ENCODE assay signal across 26 mouse cellular contexts in the genomic region with DNA sequence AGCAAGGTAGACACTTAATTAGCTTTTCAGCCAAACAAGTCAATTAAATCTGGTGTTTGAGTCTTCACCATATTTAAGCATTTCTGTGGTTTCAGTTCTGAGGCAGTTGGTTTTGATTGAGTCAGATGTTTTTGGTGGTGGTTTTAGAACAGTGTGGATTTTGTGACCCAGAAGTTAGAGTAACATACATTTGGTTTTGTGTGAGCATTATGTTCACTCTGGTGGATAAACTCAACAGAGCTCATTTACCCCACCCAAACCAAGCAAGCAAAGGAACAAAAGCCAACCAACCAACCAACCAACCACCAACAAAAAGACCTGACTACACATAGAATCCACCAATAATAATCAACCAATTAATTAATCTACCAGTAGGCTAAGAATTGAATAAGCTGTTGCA.
DNase-seq lines count a peak whose midpoint lies in the region; ATAC-seq and TF ChIP-seq lines count a peak whose summit lies in the region.
"Had no signal": no experiment of that assay in that cellular context is flagged by ENCODE, and none has a peak within 500 bp of the region (broad histone marks: within the 10 kb centered on the region; RNA-seq: fewer than 3 reads in every experiment).

No protein-coding gene starts in this region.

- peak; percentile 76 for ATAC-seq in forebrain, embryonic 14.5 days
- ATAC-seq in liver, postnatal 0 days, result no peak
- ATAC-seq: CD4-positive, CD25-positive, alpha-beta regulatory T cell, adult 4 months; hindbrain, postnatal 0 days; inflammation-experienced regulatory T-cells, adult 6 months; intestine, embryonic 16.5 days had no signal

- TF ChIP-seq CTCF in brain, embryonic 14.5 days (IDR thresholded peaks at IDR 0.05; ENCODE audit: borderline replicate concordance, extremely low read depth, insufficient read depth, insufficient read length), result no peak
- no peak for TF ChIP-seq CTCF in liver, postnatal 0 days (IDR thresholded peaks at IDR 0.05; ENCODE audit: low read depth)

- H3K36me3 ChIP-seq in forebrain, embryonic 14.5 days (ENCODE audit: control insufficient read depth, insufficient read depth, low read length), result no peaks in the 10 kb centered on the region
- no peaks in the 10 kb centered on the region for H3K36me3 ChIP-seq in liver, postnatal 0 days (replicated peaks; ENCODE audit: insufficient read depth, low read length)
- H3K36me3 ChIP-seq: heart, embryonic 12.5 days; heart, embryonic 15.5 days; hindbrain, embryonic 10.5 days had no signal

- no peak overlapping the region for H3K9ac ChIP-seq in forebrain, embryonic 14.5 days (ENCODE audit: low read length)
- H3K9ac ChIP-seq in liver, postnatal 0 days (replicated peaks), result no peak overlapping the region
- H3K9ac ChIP-seq: heart, embryonic 12.5 days; heart, embryonic 15.5 days; hindbrain, embryonic 14.5 days had no signal

- H3K27me3 ChIP-seq in forebrain, embryonic 14.5 days (replicated peaks; ENCODE audit: control insufficient read depth, insufficient read depth, low read length), result no peaks in the 10 kb centered on the region
- no peaks in the 10 kb centered on the region for H3K27me3 ChIP-seq in liver, postnatal 0 days (ENCODE audit: insufficient read depth, low read length)
- H3K27me3 ChIP-seq: heart, embryonic 12.5 days; heart, embryonic 15.5 days had no signal

- H3K4me2 ChIP-seq in forebrain, embryonic 14.5 days (ENCODE audit: low read length), result no peak overlapping the region
- no peak overlapping the region for H3K4me2 ChIP-seq in liver, postnatal 0 days (ENCODE audit: low read depth, low read length)
- H3K4me2 ChIP-seq: heart, embryonic 12.5 days; heart, embryonic 15.5 days; hindbrain, embryonic 14.5 days had no signal

- no peaks in the 10 kb centered on the region for H3K9me3 ChIP-seq in forebrain, embryonic 14.5 days (replicated peaks; ENCODE audit: control insufficient read depth, low read length)
- no peaks in the 10 kb centered on the region for H3K9me3 ChIP-seq in liver, postnatal 0 days (ENCODE audit: low read length)
- H3K9me3 ChIP-seq: heart, embryonic 12.5 days; heart, embryonic 15.5 days; hindbrain, embryonic 10.5 days had no signal

- 0 out of 2 replicates have a peak, but pooled peaks cover 2% of the 10 kb centered on the region for H3K4me1 ChIP-seq in forebrain, embryonic 14.5 days (ENCODE audit: control insufficient read depth, insufficient read depth, low read length)
- H3K4me1 ChIP-seq in liver, postnatal 0 days (ENCODE audit: insufficient read depth), result no peaks in the 10 kb centered on the region
- H3K4me1 ChIP-seq: heart, embryonic 12.5 days; heart, embryonic 15.5 days had no signal

- H3K4me3 ChIP-seq in forebrain, embryonic 14.5 days (ENCODE audit: low read depth, low read length), result no peak overlapping the region
- no peak overlapping the region for H3K4me3 ChIP-seq in liver, postnatal 0 days (ENCODE audit: low read depth, low read length)
- H3K4me3 ChIP-seq: heart, embryonic 12.5 days; heart, embryonic 15.5 days; hindbrain, embryonic 10.5 days had no signal

- DNase-seq in Muller cell, postnatal 12 days (ENCODE audit: inconsistent ontology term), result peak; percentile 93
- peak; percentile 78 for DNase-seq in brain, embryonic 14.5 days (ENCODE audit: low read depth)
- DNase-seq in forebrain, embryonic 14.5 days (ENCODE audit: low spot score), result peak; percentile 52
- DNase-seq in retina, embryonic 14.5 days (ENCODE audit: low spot score), result peak; percentile 61
- DNase-seq in liver, postnatal 0 days, result no peak
- no peak for DNase-seq in T-cell, adult 2 months (ENCODE audit: low spot score)
- no peak for DNase-seq in embryo, embryonic 11 days
- DNase-seq: adrenal gland, postnatal 10 days; adrenal gland, postnatal 36 days; cerebellum, adult 11 months; cerebellum, adult 2 months; cerebellum, adult 9-11 months; cerebellum, postnatal 25 days; gastrocnemius, postnatal 25 days; heart, adult 18-20 months; heart, postnatal 10 days; heart, postnatal 36 days; kidney, adult 2 months had no signal

- no peak overlapping the region for H3K27ac ChIP-seq in forebrain, embryonic 14.5 days (ENCODE audit: low read depth, low read length)
- no peak overlapping the region for H3K27ac ChIP-seq in liver, postnatal 0 days (ENCODE audit: low read depth)
- H3K27ac ChIP-seq: heart, embryonic 15.5 days; hindbrain, embryonic 10.5 days; hindbrain, embryonic 14.5 days; hindbrain, postnatal 0 days had no signal

- no peak for TF ChIP-seq EP300 in liver, postnatal 0 days (IDR thresholded peaks at IDR 0.05; ENCODE audit: low read depth)

- no peak for TF ChIP-seq POLR2A in brain, embryonic 14.5 days (IDR thresholded peaks at IDR 0.05; ENCODE audit: borderline replicate concordance, extremely low read depth, insufficient read depth, insufficient read length, poor library complexity, severe bottlenecking)

Comparison
In these comparisons a context has a peak if more than half of its experiments do, and no peak if none do; other contexts are left out.
1. DNase-seq: peak in Muller cell, postnatal 12 days (single experiment), brain, embryonic 14.5 days (single experiment), forebrain, embryonic 14.5 days (single experiment) and retina, embryonic 14.5 days (single experiment); none in liver, postnatal 0 days (single experiment), T-cell, adult 2 months (single experiment) and embryo, embryonic 11 days (single experiment).